Mouse (Mus musculus) stomach, postnatal 0 days (tissue): ENCODE measurements around the gene Slc44a1.

ENCODE experiments used
- CTCF ChIP-seq: IDR thresholded peaks from 2 replicates; pipeline ENCODE4 v1.5.1; 2016; ENCODE audit warnings: antibody characterized with exemption, low read depth, mild to moderate bottlenecking, moderate library complexity
- EP300 ChIP-seq: optimal IDR thresholded peaks from 2 replicates; pipeline ENCODE3; 2016; ENCODE audit warnings: antibody characterized with exemption

GRCm38 (mm10) chr4:53412991-53413390 lies 27.2 kb upstream of the Slc44a1 start:
- no peak for TF ChIP-seq CTCF
- TF ChIP-seq EP300 = no peak
